Mouse (Mus musculus) megakaryocyte, embryonic 14.5 days (primary cell): ENCODE measurements around the gene 1700001O22Rik.

Source experiments
- FLI1 ChIP-seq: IDR thresholded peaks from 2 replicates; pipeline ENCODE4 v1.6.1; 2012; ENCODE audit warnings: low read length, inconsistent platforms, mixed read lengths
- GATA1 ChIP-seq: IDR thresholded peaks from 3 replicates; pipeline ENCODE4 v1.6.1; 2012; ENCODE audit warnings: mixed read lengths, low read length, inconsistent platforms, borderline replicate concordance

- TF ChIP-seq GATA1 (no peak), FLI1 (no peak)
Observed at GRCm38 (mm10) chr2:30795889-30796275, 7.6 kb downstream of the 1700001O22Rik start.
